Mouse (Mus musculus) embryonic facial prominence, embryonic 12.5 days (tissue): ENCODE data around the gene Zmym6. TPM values are rescaled to one million over a fixed set of nuclear protein-coding genes. Genes with fewer than 3 reads are reported as not detected.
"Not testable (repeated sequence)": the region's sequence is repeated elsewhere in the genome, so short reads cannot be mapped to it uniquely, and the experiment has no call there.

Experiments used
- ATAC-seq: fragments of 200-750 bp; cut with Nextera tagmentation; 2 replicates; pipeline ENCODE4 v1.8.0; 2017; ENCODE audit not compliant: insufficient number of reproducible peaks, insufficient read depth, low FRiP score, low TSS enrichment
- H3K27ac ChIP-seq: fragments of 300-500 bp; sonication (generic); 2 replicates; pipeline ENCODE4 v1.5.1; 2016; ENCODE audit warnings: mild to moderate bottlenecking
- H3K27me3 ChIP-seq: fragments of 300-500 bp; sonication (generic); 2 replicates; pipeline ENCODE4 v1.6.1; 2016; ENCODE audit warnings: mild to moderate bottlenecking, moderate library complexity
- H3K36me3 ChIP-seq: fragments of 300-500 bp; sonication (generic); 2 replicates; pipeline ENCODE4 v1.6.1; 2016; ENCODE audit warnings: mild to moderate bottlenecking
- H3K4me1 ChIP-seq: fragments of 300-500 bp; sonication (generic); 2 replicates; pipeline ENCODE4 v1.6.1; 2016
- H3K4me2 ChIP-seq: fragments of 300-500 bp; sonication (generic); replicated peaks from 2 replicates; pipeline ENCODE4 v1.6.1; 2016; ENCODE audit warnings: mild to moderate bottlenecking, moderate library complexity
- H3K4me3 ChIP-seq: fragments of 300-500 bp; sonication (generic); 2 replicates; pipeline ENCODE4 v1.5.1; 2016; ENCODE audit warnings: mild to moderate bottlenecking
- H3K9ac ChIP-seq: fragments of 300-500 bp; sonication (generic); 2 replicates; pipeline ENCODE4 v1.6.1; 2016; ENCODE audit warnings: mild to moderate bottlenecking, moderate library complexity
- H3K9me3 ChIP-seq: fragments of 300-500 bp; sonication (generic); 2 replicates; pipeline ENCODE4 v1.6.1; 2016; ENCODE audit warnings: mild to moderate bottlenecking, moderate library complexity
- WGBS: fragments of 180-500 bp; shearing (Covaris S2); methylation state at CpG from one replicate; pipeline ENCODE4 v1.1.7; 2016; 5-methylcytosine and 5-hydroxymethylcytosine counted together
- polyA plus RNA-seq: library from polyadenylated mRNA; unstranded; fragments of >200 nt; fragmentation: Nextera tagmentation; extraction: Ambion mirVana; gene quantifications from 2 replicates; pipeline ENCODE4 v1.2.1, GENCODE M21; 2016

Gene Zmym6
- polyA plus RNA-seq, 1 experiment from 2014 or later, result 35.2 TPM

GRCm38 (mm10) chr4:127064051-127064450, 13.1 kb upstream of the Zmym6 start:
- Histone ChIP-seq H3K9me3 (no peaks in the 10 kb centered on the region), H3K4me3 (no peak overlapping the region), H3K4me1 (no peaks in the 10 kb centered on the region), H3K4me2 (no peak overlapping the region), H3K27me3 (no peaks in the 10 kb centered on the region), H3K36me3 (no peaks in the 10 kb centered on the region), H3K9ac (no peak overlapping the region), H3K27ac (no peak overlapping the region)
- WGBS, result 35% methylated on average over 1 of the region's 1 CpGs
- no peak for ATAC-seq

GRCm38 (mm10) chr4:127074915-127075314, 2.3 kb upstream of the Zmym6 start:
- H3K4me1 ChIP-seq, result 0 out of 2 replicates have a peak, but pooled peaks cover 3% of the 10 kb centered on the region
- H3K4me3 ChIP-seq, result no peak overlapping the region
- no peak overlapping the region for H3K9ac ChIP-seq
- WGBS, result 52% methylated on average over 1 of the region's 1 CpGs
- H3K27me3 ChIP-seq, result no peaks in the 10 kb centered on the region
- no peaks in the 10 kb centered on the region for H3K36me3 ChIP-seq
- H3K4me2 ChIP-seq, result no peak overlapping the region
- ATAC-seq, result no peak
- H3K27ac ChIP-seq, result no peak overlapping the region
- H3K9me3 ChIP-seq, result no peaks in the 10 kb centered on the region

GRCm38 (mm10) chr4:127080806-127081205, 3.6 kb downstream of the Zmym6 start:
- H3K9ac ChIP-seq, result no peak overlapping the region
- 32% methylated on average over 1 of the region's 1 CpGs for WGBS
- no peaks in the 10 kb centered on the region for H3K36me3 ChIP-seq
- H3K4me3 ChIP-seq, result no peak overlapping the region
- no peak overlapping the region for H3K27ac ChIP-seq
- ATAC-seq, result no peak
- 0 out of 2 replicates have a peak, but pooled peaks cover 3% of the 10 kb centered on the region for H3K4me1 ChIP-seq
- no peaks in the 10 kb centered on the region for H3K27me3 ChIP-seq
- H3K9me3 ChIP-seq, result no peaks in the 10 kb centered on the region
- H3K4me2 ChIP-seq, result no peak overlapping the region

DNA sequence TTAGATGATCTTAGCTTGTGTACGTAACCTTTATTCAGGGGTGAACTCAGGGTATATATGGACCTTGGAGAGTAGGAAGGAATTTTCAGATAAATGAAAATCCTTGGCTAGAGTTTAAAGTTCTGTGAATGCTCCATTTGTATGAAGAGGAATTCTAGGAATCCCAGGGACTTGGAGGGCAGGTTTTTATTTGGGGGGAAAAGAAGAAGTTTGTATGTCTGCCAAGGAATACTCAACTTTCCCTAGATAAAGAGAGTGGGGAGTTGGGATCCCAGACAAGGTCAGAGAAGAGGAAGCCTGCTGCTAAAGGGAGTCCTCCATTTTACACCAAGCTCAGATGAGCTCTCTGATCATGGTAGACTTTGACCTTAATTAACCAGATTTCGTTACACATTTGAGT, 5.9 kb downstream of the Zmym6 start:
- Histone ChIP-seq H3K27me3 (no peaks in the 10 kb centered on the region), H3K4me1 (no peaks in the 10 kb centered on the region), H3K4me3 (no peak overlapping the region), H3K36me3 (0 out of 2 replicates have a peak, but pooled peaks cover under 1% of the 10 kb centered on the region), H3K9ac (no peak overlapping the region), H3K4me2 (no peak overlapping the region), H3K9me3 (no peaks in the 10 kb centered on the region), H3K27ac (no peak overlapping the region)
- 92% methylated on average over 2 of the region's 2 CpGs for WGBS
- ATAC-seq, result no peak

DNA sequence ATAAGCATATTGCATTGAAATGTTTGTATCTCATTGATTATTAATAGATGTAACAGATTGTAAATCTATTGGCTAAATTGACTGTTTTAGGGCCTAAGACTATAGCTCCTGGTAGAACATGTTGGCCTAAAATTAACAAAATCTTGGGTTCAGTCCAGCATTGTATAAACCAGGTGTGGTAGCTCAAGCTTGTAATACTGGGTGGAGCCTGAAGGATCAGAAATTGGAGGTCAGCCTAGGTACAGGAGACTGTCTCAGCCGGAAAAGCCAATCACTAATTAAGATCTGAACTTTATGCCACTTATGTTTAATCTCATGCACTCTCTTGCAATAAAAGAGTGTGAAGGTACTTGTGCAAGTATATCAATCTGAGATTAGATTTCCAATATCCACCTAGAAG, 8.6 kb downstream of the Zmym6 start:
- Histone ChIP-seq H3K4me1 (no peaks in the 10 kb centered on the region), H3K27ac (no peak overlapping the region), H3K27me3 (no peaks in the 10 kb centered on the region), H3K4me3 (no peak overlapping the region), H3K9me3 (no peaks in the 10 kb centered on the region), H3K4me2 (no peak overlapping the region), H3K9ac (no peak overlapping the region), H3K36me3 (peaks cover 22% of the 10 kb centered on the region; the same call in 1 of the 2 replicates)
- 80% methylated on average over 1 of the region's 1 CpGs for WGBS
- ATAC-seq, result no peak

DNA sequence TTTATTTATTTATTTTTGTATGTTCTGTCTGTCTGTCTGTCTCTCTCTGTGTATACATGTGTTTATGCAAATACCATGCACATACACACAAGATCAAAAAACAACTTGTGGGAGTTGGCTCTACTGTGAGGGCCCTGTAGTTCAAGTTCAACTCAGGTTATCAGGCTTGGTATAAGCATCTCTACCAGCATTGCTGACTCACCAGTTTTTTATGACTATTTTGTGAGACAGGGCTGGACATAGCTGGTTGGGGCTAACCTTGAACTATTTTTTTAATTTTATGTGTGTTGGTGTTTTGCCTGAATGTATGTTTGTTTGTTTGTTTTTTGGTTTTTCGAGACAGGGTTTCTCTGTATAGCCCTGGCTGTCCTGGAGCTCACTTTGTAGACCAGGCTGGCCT, 14.0 kb downstream of the Zmym6 start:
- Histone ChIP-seq H3K4me1 (no peaks in the 10 kb centered on the region), H3K9ac (no peak overlapping the region), H3K4me3 (no peak overlapping the region), H3K27ac (no peak overlapping the region), H3K27me3 (no peaks in the 10 kb centered on the region), H3K4me2 (no peak overlapping the region), H3K9me3 (no peaks in the 10 kb centered on the region), H3K36me3 (peaks cover 31% of the 10 kb centered on the region; the same call in 1 of the 2 replicates)
- ATAC-seq, result no peak
- 100% methylated on average over 1 of the region's 1 CpGs for WGBS

DNA sequence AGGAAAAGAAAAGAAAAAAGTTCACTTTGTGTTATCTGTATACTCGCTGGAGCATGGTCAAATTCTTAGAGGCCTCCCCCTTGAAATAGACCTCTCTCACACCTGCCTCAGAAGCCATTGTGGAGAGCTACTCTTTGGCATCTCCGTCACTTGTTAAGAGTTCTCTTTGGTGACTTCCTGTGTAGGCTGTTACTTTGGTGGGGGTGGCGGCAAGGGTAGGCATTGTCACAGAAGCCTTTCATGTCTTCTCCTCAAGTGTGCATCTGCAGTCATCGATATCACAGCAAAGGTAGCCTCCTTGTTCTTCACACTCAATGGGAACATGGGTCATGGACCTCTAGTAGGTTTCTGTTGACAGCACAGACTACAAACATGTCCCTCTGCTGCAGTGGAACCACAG, 17.9 kb downstream of the Zmym6 start:
- Histone ChIP-seq H3K27ac (no peak overlapping the region), H3K4me2 (no peak overlapping the region), H3K9me3 (no peaks in the 10 kb centered on the region), H3K9ac (no peak overlapping the region), H3K4me3 (no peak overlapping the region), H3K36me3 (peaks cover 19% of the 10 kb centered on the region), H3K4me1 (no peaks in the 10 kb centered on the region), H3K27me3 (no peaks in the 10 kb centered on the region)
- no peak for ATAC-seq
- 92% methylated on average over 4 of the region's 4 CpGs for WGBS

DNA sequence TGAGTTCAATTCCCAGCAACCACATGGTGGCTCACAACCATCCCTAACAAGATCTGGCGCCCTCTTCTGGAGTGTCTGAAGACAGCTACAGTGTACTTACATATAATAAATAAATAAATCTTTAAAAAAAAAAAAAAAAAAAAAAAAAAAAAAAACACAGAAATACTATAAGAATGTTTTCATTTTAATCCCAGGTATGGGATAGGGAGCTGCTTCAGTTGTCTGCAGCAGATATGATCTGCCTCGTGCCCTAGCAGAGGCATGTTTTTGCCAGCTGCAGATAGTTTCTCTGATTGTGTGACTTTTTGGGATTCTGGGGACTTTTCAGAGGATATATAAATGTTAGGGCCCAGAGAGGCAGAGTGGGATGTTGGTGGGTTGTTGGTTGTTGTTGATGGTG, 22.4 kb downstream of the Zmym6 start:
- not testable (repeated sequence) for H3K4me2 ChIP-seq, H3K9me3 ChIP-seq, ATAC-seq, H3K27me3 ChIP-seq, H3K9ac ChIP-seq, H3K4me1 ChIP-seq, H3K4me3 ChIP-seq, H3K27ac ChIP-seq
- peaks cover 17% of the 10 kb centered on the region for H3K36me3 ChIP-seq
- WGBS, result 92% methylated on average over 1 of the region's 2 CpGs

- Histone ChIP-seq H3K9me3 (no peaks in the 10 kb centered on the region), H3K36me3 (peaks cover 29% of the 10 kb centered on the region), H3K27ac (no peak overlapping the region), H3K4me3 (no peak overlapping the region), H3K27me3 (no peaks in the 10 kb centered on the region), H3K9ac (no peak overlapping the region), H3K4me2 (no peak overlapping the region), H3K4me1 (no peaks in the 10 kb centered on the region)
- WGBS, result 93% methylated on average over 4 of the region's 4 CpGs
- ATAC-seq, result no peak
These were observed 30.4 kb downstream of the Zmym6 start for GRCm38 (mm10) chr4:127107566-127107965.

DNA sequence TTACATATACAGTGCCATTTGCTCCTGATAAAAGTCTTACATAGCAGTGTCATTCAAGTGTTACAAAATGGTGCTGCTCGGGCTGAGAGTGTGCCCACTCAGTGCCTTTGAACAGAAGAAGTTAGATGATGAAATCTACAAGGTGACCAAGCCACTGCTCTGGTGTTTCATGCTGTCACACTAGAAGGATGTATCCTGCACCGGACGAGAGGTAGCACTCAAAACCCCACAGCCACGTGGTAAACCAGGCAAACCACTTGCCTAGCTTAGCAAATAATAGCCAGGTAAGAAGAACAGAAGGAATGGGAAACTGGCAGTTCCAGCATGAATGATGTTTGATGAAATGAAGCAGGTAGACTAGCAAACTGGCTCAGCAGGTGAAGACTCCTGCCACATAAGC, 33.4 kb downstream of the Zmym6 start:
- no peak overlapping the region for H3K27ac ChIP-seq
- peaks cover 29% of the 10 kb centered on the region for H3K36me3 ChIP-seq
- H3K4me3 ChIP-seq, result no peak overlapping the region
- H3K27me3 ChIP-seq, result no peaks in the 10 kb centered on the region
- no peak overlapping the region for H3K9ac ChIP-seq
- H3K9me3 ChIP-seq, result no peaks in the 10 kb centered on the region
- H3K4me1 ChIP-seq, result no peaks in the 10 kb centered on the region
- ATAC-seq, result no peak
- WGBS, result 76% methylated on average over 4 of the region's 4 CpGs
- H3K4me2 ChIP-seq, result no peak overlapping the region

GRCm38 (mm10) chr4:127123391-127123790, 46.2 kb downstream of the Zmym6 start, which contains the start of gene Tmem35b:
TSS of gene Tmem35b (plus strand) at chr4:127123691.
- peaks cover 6% of the 10 kb centered on the region for H3K4me1 ChIP-seq
- H3K27ac ChIP-seq, result no peak within 1 kb of the TSS
- WGBS, result 91% methylated on average over 5 of the region's 5 CpGs
- H3K9me3 ChIP-seq, result no peaks in the 10 kb centered on the region
- H3K4me2 ChIP-seq, result no peak within 1 kb of the TSS
- no peaks in the 10 kb centered on the region for H3K27me3 ChIP-seq
- H3K36me3 ChIP-seq, result peaks cover 4% of the 10 kb centered on the region; the same call in 1 of the 2 replicates
- H3K4me3 ChIP-seq, result no peak within 1 kb of the TSS
- no peak within 1 kb of the TSS for H3K9ac ChIP-seq
- ATAC-seq, result no peak

GRCm38 (mm10) chr4:127124331-127124730, 47.1 kb downstream of the Zmym6 start:
- H3K9ac ChIP-seq, result no peak overlapping the region
- H3K36me3 ChIP-seq, result peaks cover 12% of the 10 kb centered on the region
- no peak for ATAC-seq
- peaks cover 6% of the 10 kb centered on the region for H3K4me1 ChIP-seq
- 95% methylated on average over 1 of the region's 1 CpGs for WGBS
- H3K4me3 ChIP-seq, result no peak overlapping the region
- H3K27me3 ChIP-seq, result no peaks in the 10 kb centered on the region
- no peak overlapping the region for H3K4me2 ChIP-seq
- H3K9me3 ChIP-seq, result no peaks in the 10 kb centered on the region
- H3K27ac ChIP-seq, result no peak overlapping the region
